Mouse (Mus musculus) limb, embryonic 10.5 days (tissue): ENCODE measurements at regions not wholly inside any gene's neighbourhood (a gene's known extent, or its start where the extent isn't known, plus 50 kb on each side); places are given as distances from the start of the nearest gene placed in this dataset.
"Not testable (repeated sequence)": the region's sequence is repeated elsewhere in the genome, so short reads cannot be mapped to it uniquely, and the experiment has no call there.

ENCODE experiments used
- DNase-seq: peaks from one replicate; pipeline ENCODE4 v3.0.0-alpha.2; 2017; ENCODE audit warnings: low spot score
- H3K27ac ChIP-seq: fragments of 300-500 bp; sonication (generic); 2 replicates; pipeline ENCODE4 v1.5.1; 2016; ENCODE audit warnings: mild to moderate bottlenecking
- H3K27me3 ChIP-seq: fragments of 300-500 bp; sonication (generic); 2 replicates; pipeline ENCODE4 v1.6.1; 2016; ENCODE audit warnings: low read depth, mild to moderate bottlenecking; ENCODE audit not compliant: poor library complexity, severe bottlenecking
- H3K36me3 ChIP-seq: fragments of 300-500 bp; sonication (generic); 2 replicates; pipeline ENCODE4 v1.6.1; 2016; ENCODE audit warnings: mild to moderate bottlenecking, moderate library complexity
- H3K4me1 ChIP-seq: fragments of 300-500 bp; sonication (generic); 2 replicates; pipeline ENCODE4 v1.6.1; 2016
- H3K4me3 ChIP-seq: fragments of 300-500 bp; sonication (generic); 2 replicates; pipeline ENCODE4 v1.5.1; 2016; ENCODE audit warnings: mild to moderate bottlenecking, moderate library complexity
- H3K9me3 ChIP-seq: fragments of 300-500 bp; sonication (generic); replicated peaks from 2 replicates; pipeline ENCODE4 v1.6.1; 2016; ENCODE audit warnings: mild to moderate bottlenecking
- WGBS: fragments of 180-500 bp; shearing (Covaris S2); methylation state at CpG from one replicate; pipeline ENCODE4 v1.1.7; 2016; 5-methylcytosine and 5-hydroxymethylcytosine counted together

DNA sequence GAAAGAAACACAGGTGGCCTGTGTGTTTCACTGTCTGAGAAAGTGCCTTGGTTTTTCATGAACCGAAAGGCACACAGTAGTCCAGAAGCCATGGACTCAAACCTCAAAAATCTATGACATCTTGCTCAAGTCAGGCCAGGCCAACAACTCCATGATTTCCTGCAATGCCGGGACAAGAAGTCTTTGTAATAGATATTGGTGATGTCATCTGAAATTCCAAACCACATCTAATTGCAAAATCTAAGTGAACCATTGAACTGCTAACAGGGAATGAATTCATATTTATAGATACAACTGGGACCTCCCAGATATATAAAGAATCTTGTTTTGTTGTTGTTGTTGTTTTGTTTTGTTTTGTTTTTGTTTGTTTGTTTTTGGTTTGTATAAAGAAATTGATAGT lies 259.2 kb upstream of the Nrxn1 start:
- no peaks in the 10 kb centered on the region for H3K4me1 ChIP-seq
- DNase-seq: no peak
- WGBS: 95% methylated on average over 2 of the region's 2 CpGs
- no peaks in the 10 kb centered on the region for H3K27me3 ChIP-seq
- H3K9me3 ChIP-seq: no peaks in the 10 kb centered on the region
- no peak overlapping the region for H3K4me3 ChIP-seq
- no peak overlapping the region for H3K27ac ChIP-seq
- no peaks in the 10 kb centered on the region for H3K36me3 ChIP-seq

DNA sequence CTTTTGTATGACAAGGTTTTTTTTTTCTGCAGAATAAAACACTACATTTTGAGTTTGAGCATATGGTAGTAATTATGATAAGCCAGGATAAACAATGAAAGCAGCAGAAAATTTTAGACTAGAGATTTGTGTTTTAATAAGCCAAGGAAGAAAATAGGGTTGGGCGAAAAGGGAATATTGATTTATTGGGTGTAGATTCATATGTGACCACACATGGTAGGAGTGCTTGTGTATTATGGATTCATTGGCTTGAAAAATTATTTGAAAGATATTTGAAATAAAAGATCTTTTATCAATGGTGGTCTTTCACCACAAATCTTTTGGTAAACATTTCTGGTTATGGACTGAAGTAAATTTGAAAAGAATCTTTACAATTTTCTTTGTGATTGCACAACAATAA lies 244.0 kb upstream of the Nrxn1 start:
- no peak overlapping the region for H3K4me3 ChIP-seq
- H3K9me3 ChIP-seq: no peaks in the 10 kb centered on the region
- no peak overlapping the region for H3K27ac ChIP-seq
- H3K36me3 ChIP-seq: no peaks in the 10 kb centered on the region
- WGBS: 71% methylated on average over 1 of the region's 1 CpGs
- no peak for DNase-seq
- no peaks in the 10 kb centered on the region for H3K4me1 ChIP-seq
- no peaks in the 10 kb centered on the region for H3K27me3 ChIP-seq

DNA sequence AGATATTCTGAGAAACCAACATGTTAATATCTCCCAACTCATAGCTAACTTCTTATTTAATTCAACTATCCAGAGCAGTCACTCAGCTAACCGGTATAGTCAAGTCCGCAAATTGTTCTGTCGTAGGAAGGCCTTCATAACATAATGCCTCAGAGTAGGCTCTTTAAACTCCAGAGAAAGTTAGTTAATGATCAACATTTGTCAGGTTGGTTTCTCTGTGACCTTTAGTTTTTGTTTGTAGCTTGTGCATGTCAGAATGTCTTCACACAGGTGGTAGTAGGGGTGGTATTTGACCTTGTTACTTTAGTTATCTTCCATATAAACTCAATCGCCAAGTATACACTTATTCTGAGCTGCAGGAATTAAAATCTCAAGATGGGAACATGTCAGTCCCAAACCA lies 240.9 kb upstream of the Nrxn1 start:
- WGBS: 95% methylated on average over 4 of the region's 4 CpGs
- no peaks in the 10 kb centered on the region for H3K9me3 ChIP-seq
- no peak for DNase-seq

DNA sequence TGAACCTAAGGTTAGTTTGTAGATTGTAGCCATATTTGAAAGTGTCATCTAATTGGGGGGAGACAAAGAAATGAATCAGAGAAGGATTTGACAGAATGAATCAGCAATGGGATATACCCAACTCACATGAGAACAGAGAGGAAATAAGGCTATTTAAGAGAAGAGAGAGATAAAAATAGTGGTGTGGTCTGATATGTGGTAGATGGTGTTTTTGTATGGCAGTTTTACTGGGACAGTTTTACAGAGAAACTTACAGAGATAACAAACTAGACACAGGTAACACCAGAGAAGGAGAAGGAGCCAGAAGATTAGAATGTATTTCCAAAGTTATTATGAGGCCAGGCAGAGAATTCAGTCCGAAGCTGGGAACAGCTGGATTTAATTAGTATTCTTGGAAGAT lies 240.3 kb upstream of the Nrxn1 start:
- DNase-seq: no peak
- no peak overlapping the region for H3K27ac ChIP-seq
- H3K9me3 ChIP-seq: no peaks in the 10 kb centered on the region
- WGBS: 33% methylated on average over 1 of the region's 1 CpGs
- H3K27me3 ChIP-seq: no peaks in the 10 kb centered on the region
- no peaks in the 10 kb centered on the region for H3K36me3 ChIP-seq
- no peaks in the 10 kb centered on the region for H3K4me1 ChIP-seq
- H3K4me3 ChIP-seq: no peak overlapping the region

More for the DNA sequence above, 240.9 kb upstream of the Nrxn1 start:
- no peak overlapping the region for H3K27ac ChIP-seq
- no peaks in the 10 kb centered on the region for H3K4me1 ChIP-seq
- no peaks in the 10 kb centered on the region for H3K36me3 ChIP-seq
- no peak overlapping the region for H3K4me3 ChIP-seq
- H3K27me3 ChIP-seq: no peaks in the 10 kb centered on the region

DNA sequence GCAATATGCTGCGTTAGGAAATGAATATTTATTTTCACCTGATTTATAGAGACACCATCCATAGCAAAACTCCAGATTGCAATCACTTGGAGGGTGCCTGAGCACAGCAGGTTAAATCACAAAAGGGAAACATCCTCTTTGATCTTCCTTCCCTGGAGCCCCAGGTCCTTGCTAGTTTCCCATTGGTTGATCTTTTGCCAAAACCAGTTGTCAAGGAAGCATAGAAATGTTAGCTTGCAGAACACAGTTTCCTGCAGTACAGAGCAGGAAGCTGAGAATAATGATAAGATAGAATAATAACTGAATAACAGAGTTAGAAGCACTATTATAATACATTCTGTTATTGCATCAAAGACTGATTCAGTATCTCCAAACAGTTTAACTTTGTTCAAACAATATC lies 231.5 kb upstream of the Nrxn1 start:
- no peaks in the 10 kb centered on the region for H3K4me1 ChIP-seq
- no peak for DNase-seq
- no peaks in the 10 kb centered on the region for H3K36me3 ChIP-seq
- no peaks in the 10 kb centered on the region for H3K27me3 ChIP-seq
- H3K27ac ChIP-seq: no peak overlapping the region
- WGBS: 82% methylated on average over 1 of the region's 1 CpGs
- H3K9me3 ChIP-seq: no peaks in the 10 kb centered on the region
- no peak overlapping the region for H3K4me3 ChIP-seq

DNA sequence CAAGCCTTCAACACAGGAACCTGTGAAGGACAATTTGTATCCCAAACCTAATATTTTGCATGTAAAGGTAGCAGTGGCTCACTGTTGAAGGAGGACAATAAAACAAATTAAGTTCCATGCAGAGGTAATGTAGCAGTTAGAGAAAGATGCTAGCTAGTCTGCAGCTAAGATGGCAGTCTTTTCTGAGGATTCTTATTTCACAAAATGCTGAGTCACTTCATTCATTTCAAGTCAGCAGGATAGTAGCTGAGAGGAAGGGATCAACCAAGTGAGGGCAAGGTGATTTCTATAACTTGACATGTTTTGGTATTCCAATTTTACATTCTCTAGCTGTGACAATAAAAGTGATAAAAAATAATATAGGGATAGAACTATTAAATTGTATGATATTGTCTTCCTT lies 194.0 kb upstream of the Nrxn1 start:
- DNase-seq: no peak
- Histone ChIP-seq H3K36me3 (no peaks in the 10 kb centered on the region), H3K4me1 (no peaks in the 10 kb centered on the region), H3K9me3 (no peaks in the 10 kb centered on the region), H3K27ac (no peak overlapping the region), H3K27me3 (no peaks in the 10 kb centered on the region), H3K4me3 (no peak overlapping the region)

DNA sequence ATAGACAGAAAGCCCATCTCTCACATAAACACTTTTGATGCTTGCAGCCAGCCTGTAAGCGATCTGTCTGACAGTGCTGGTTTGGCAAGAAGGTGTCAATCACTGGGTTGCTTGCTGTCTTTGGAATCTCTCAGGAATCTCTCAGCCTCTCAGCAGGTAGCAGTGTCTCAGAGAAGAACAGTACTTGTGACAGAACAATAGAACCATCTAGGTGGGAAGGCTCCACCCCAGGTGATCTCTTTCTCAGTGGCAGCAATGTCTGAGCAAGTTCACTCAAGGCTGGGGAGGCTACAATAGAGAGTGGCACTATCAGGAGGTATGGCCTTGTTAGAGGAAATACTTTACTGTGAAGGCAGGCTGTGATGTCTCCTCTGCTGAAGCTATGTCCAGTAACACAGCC lies 181.5 kb upstream of the Nrxn1 start:
- H3K4me3 ChIP-seq: no peak overlapping the region
- no peaks in the 10 kb centered on the region for H3K9me3 ChIP-seq
- no peak for DNase-seq
- H3K4me1 ChIP-seq: no peaks in the 10 kb centered on the region
- H3K27ac ChIP-seq: no peak overlapping the region
- 71% methylated on average over 1 of the region's 1 CpGs for WGBS
- H3K36me3 ChIP-seq: no peaks in the 10 kb centered on the region
- no peaks in the 10 kb centered on the region for H3K27me3 ChIP-seq

DNA sequence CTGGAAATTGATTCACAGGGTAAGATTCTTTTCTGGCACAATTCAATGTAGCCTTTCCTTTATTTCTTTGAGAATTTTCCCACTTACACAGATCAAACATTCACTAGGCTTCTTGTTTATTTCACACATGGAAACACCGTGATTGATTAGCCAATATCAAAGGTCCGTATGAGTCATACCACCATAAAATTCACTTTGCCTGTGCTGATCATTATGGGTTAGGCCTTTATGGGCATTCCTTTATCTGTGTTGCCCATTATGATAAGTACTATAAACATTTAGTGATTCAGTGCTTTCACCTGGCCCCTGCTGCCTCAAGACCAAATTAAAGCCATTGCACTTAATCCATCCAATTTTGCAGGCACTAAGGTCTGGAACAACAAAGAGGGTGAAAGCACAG lies 145.8 kb upstream of the Nrxn1 start:
- no peaks in the 10 kb centered on the region for H3K4me1 ChIP-seq
- no peaks in the 10 kb centered on the region for H3K27me3 ChIP-seq
- no peaks in the 10 kb centered on the region for H3K36me3 ChIP-seq
- no peak overlapping the region for H3K27ac ChIP-seq
- DNase-seq: no peak
- H3K9me3 ChIP-seq: no peaks in the 10 kb centered on the region
- 78% methylated on average over 2 of the region's 2 CpGs for WGBS
- no peak overlapping the region for H3K4me3 ChIP-seq

DNA sequence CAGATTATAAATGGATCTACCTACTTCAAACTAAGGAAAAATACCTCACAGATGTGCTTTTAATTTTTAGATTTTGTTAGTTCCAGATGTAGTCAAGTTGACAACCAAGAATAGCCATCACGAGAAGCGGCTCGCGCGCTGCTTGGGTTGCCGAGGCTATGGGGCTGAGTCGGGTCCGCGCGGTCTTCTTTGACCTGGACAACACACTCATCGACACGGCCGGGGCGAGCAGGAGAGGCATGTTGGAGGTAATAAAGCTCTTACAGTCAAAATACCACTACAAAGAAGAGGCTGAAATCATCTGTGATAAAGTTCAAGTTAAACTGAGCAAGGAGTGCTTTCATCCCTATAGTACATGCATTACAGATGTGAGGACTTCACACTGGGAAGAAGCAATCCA lies 143.8 kb upstream of the Nrxn1 start:
- not testable (repeated sequence) for DNase-seq, H3K36me3 ChIP-seq, H3K27me3 ChIP-seq, H3K4me1 ChIP-seq, H3K9me3 ChIP-seq, H3K27ac ChIP-seq, H3K4me3 ChIP-seq
- WGBS: 97% methylated on average over 14 of the region's 14 CpGs

DNA sequence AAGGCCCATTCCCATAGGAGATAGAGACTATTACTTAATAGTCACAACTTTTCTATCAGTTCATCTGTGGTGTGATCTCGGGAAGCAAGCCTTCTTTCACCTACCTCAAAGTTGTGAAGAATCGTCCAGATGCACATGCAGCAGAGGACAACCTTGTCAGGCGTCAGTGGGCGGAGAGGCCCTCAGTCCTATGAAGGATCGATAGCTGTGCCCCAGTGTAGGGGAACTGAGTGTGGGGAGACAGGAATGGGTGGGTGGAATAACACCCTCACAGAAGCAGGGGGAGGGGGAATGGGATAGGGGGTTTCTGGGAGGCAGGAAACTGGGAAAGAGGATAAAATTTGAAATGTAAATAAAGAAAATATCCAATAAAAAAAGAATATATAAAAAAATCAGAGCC lies 133.5 kb upstream of the Nrxn1 start:
- 81% methylated on average over 5 of the region's 5 CpGs for WGBS
- Histone ChIP-seq H3K4me1 (no peaks in the 10 kb centered on the region), H3K9me3 (no peaks in the 10 kb centered on the region), H3K27ac (no peak overlapping the region), H3K36me3 (no peaks in the 10 kb centered on the region), H3K27me3 (no peaks in the 10 kb centered on the region), H3K4me3 (no peak overlapping the region)
- no peak for DNase-seq

DNA sequence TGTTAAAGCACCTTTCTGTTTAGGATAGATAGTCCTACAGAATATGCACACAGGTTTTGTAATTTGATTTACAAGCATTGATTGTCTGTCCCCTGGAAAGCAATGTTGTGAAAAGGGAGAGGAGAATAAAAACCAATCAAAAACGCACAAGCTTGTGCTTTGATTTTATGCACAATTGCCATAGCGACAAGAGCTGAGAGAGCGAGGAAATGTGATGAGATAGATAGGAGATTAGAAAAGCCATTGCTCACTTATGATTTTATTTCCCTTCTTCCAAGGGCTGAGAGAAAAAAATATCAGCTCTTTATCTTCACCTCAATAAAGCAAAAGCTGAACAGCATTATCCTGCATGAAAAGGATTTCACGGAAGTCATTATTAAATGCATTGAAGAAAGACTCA lies 133.0 kb upstream of the Nrxn1 start:
- H3K27me3 ChIP-seq: no peaks in the 10 kb centered on the region
- no peaks in the 10 kb centered on the region for H3K4me1 ChIP-seq
- no peaks in the 10 kb centered on the region for H3K36me3 ChIP-seq
- WGBS: 88% methylated on average over 4 of the region's 4 CpGs
- no peaks in the 10 kb centered on the region for H3K9me3 ChIP-seq
- no peak overlapping the region for H3K4me3 ChIP-seq
- no peak overlapping the region for H3K27ac ChIP-seq
- DNase-seq: no peak

DNA sequence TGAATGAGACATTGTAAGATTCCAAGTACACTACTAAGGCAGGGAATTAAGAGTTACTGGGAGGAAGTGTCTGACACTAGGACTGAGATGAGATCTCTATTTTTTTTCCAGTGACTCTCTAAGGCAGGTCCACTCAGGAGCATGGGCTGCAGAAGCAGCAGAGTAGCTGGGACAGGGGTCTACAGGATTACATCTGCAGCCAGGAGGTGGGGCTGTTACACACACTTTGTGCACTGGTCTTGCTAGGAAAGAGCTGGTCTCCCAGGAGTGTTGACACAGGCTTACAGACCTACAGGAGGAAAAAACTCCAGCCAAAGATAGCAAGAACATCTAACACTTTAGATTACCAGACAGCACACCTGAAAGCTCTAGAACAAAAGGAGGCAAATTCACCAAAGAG lies 123.6 kb upstream of the Nrxn1 start:
- no peaks in the 10 kb centered on the region for H3K9me3 ChIP-seq
- no peaks in the 10 kb centered on the region for H3K36me3 ChIP-seq
- no peak overlapping the region for H3K4me3 ChIP-seq
- no peaks in the 10 kb centered on the region for H3K4me1 ChIP-seq
- H3K27me3 ChIP-seq: no peaks in the 10 kb centered on the region
- no peak for DNase-seq
- no peak overlapping the region for H3K27ac ChIP-seq

DNA sequence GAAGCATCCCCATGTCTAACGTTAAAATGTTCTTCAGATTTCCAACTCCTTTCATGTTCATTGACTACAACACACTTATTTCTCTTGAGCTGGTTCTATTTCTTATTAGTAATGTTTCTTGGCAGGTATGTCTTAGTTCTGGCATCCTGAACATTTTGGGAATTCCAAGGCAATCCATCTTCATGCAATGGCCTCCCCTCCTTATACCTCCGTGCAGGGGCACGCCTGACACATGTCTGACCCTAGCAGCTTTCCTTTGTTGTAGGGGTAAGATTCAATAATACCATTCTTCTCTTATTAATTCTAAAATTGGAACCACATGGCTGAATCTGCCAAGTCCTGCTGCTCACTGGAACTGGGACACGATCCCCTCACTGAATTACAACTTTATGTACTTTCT lies 89.7 kb upstream of the Nrxn1 start:
- H3K27ac ChIP-seq: no peak overlapping the region
- no peak for DNase-seq
- H3K36me3 ChIP-seq: no peaks in the 10 kb centered on the region
- WGBS: 69% methylated on average over 4 of the region's 4 CpGs
- no peak overlapping the region for H3K4me3 ChIP-seq
- H3K4me1 ChIP-seq: no peaks in the 10 kb centered on the region
- H3K27me3 ChIP-seq: no peaks in the 10 kb centered on the region
- no peaks in the 10 kb centered on the region for H3K9me3 ChIP-seq

DNA sequence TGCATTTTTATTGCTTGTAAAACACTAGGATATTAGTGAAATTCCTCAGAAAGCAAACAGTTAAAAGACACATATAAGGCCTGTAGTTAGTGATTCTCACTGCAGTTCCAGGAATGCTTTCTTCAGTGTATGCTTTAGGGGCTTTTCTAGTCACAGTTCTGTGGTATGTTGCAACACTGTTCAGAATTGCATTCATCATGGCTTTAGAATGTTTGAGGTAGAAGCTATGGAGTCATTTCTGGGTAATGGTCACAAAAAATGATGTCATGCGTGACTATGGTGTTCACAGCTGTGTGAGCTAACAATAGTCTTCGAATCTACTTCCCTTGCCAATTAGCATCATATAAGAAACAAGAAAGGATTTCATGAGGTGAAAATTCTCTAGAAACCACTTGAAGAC lies 69.0 kb upstream of the Nrxn1 start:
- no peak overlapping the region for H3K27ac ChIP-seq
- H3K27me3 ChIP-seq: no peaks in the 10 kb centered on the region
- H3K4me1 ChIP-seq: no peaks in the 10 kb centered on the region
- H3K9me3 ChIP-seq: no peaks in the 10 kb centered on the region
- H3K4me3 ChIP-seq: no peak overlapping the region
- no peak for DNase-seq
- H3K36me3 ChIP-seq: no peaks in the 10 kb centered on the region
- 91% methylated on average over 2 of the region's 2 CpGs for WGBS
